Mouse (Mus musculus): ENCODE results near the gene Ano2. TPM values are rescaled to one million over a fixed set of nuclear protein-coding genes. Genes with fewer than 3 reads are reported as not detected.

The Ano2 gene
- total RNA-seq, 2 experiments from 2014 or later: 5.6 to 8.3 TPM

- H3K4me3 ChIP-seq: no peak overlapping the region
- DNase-seq (ENCODE audit: low spot score in 2 of 2): no peak
- no peak overlapping the region for H3K27ac ChIP-seq
- no peak for TF ChIP-seq CTCF (conservative IDR thresholded peaks at IDR 0.05)
Observed at GRCm38 (mm10) chr6:126057706-126058105, 367.5 kb downstream of the Ano2 start.

- no peak for TF ChIP-seq CTCF (conservative IDR thresholded peaks at IDR 0.05)
- H3K27ac ChIP-seq: no peak overlapping the region
- DNase-seq (ENCODE audit: low spot score in 2 of 2): no peak
- no peak overlapping the region for H3K4me3 ChIP-seq
Observed at GRCm38 (mm10) chr6:126080531-126080930, 390.3 kb downstream of the Ano2 start.

- DNase-seq (ENCODE audit: low spot score in 2 of 2): no peak
- Histone ChIP-seq H3K27ac (no peak overlapping the region), H3K4me3 (no peak overlapping the region)
- no peak for TF ChIP-seq CTCF (conservative IDR thresholded peaks at IDR 0.05)
Observed at GRCm38 (mm10) chr6:126086321-126086950, 396.2 kb downstream of the Ano2 start.

GRCm38 (mm10) chr6:126088489-126089265, 398.5 kb downstream of the Ano2 start:
- no peak overlapping the region for H3K27ac ChIP-seq
- no peak overlapping the region for H3K4me3 ChIP-seq
- TF ChIP-seq CTCF (conservative IDR thresholded peaks at IDR 0.05): no peak
- DNase-seq (ENCODE audit: low spot score in 2 of 2): no peak

Other genes with a start within 250 kb of the Ano2 start
- gene Cd9, start 195.6 kb upstream of the Ano2 start, total RNA-seq (2021): 10 to 100 TPM; 57.1 to 60.0 TPM
- 10 to 100 TPM; 13.2 to 23.5 TPM for gene Vwf, start 143.6 kb upstream of the Ano2 start, total RNA-seq (2021)